Mouse (Mus musculus) lung, embryonic 14.5 days (tissue): ENCODE measurements around the gene Atf6. TPM values are rescaled to one million over a fixed set of nuclear protein-coding genes. Genes with fewer than 3 reads are reported as not detected.

Experiments
- ATAC-seq: fragments of 200-750 bp; cut with Nextera tagmentation; 2 replicates; pipeline ENCODE4 v1.8.0; 2017; ENCODE audit warnings: mild to moderate bottlenecking, moderate TSS enrichment, moderate library complexity; ENCODE audit not compliant: insufficient read depth
- DNase-seq: peaks from one replicate; pipeline ENCODE4 v3.0.0-alpha.2; 2015
- H3K27ac ChIP-seq: fragments of 300-500 bp; sonication (generic); 2 replicates; pipeline ENCODE4 v1.5.1; 2014; ENCODE audit warnings: low read depth, mild to moderate bottlenecking, moderate library complexity
- H3K27me3 ChIP-seq: fragments of 300-500 bp; sonication (generic); 2 replicates; pipeline ENCODE4 v1.6.1; 2014; ENCODE audit warnings: low read length, control low read depth; ENCODE audit not compliant: insufficient read depth
- H3K36me3 ChIP-seq: fragments of 300-500 bp; sonication (generic); 2 replicates; pipeline ENCODE4 v1.6.1; 2014; ENCODE audit warnings: control low read depth; ENCODE audit not compliant: insufficient read depth
- H3K4me1 ChIP-seq: fragments of 300-500 bp; sonication (generic); 2 replicates; pipeline ENCODE4 v1.6.1; 2014; ENCODE audit warnings: antibody characterized with exemption, control low read depth; ENCODE audit not compliant: insufficient read depth
- H3K4me2 ChIP-seq: fragments of 300-500 bp; sonication (generic); 2 replicates; pipeline ENCODE4 v1.6.1; 2014; ENCODE audit warnings: mild to moderate bottlenecking
- H3K4me3 ChIP-seq: fragments of 300-500 bp; sonication (generic); 2 replicates; pipeline ENCODE4 v1.5.1; 2014; ENCODE audit warnings: low read depth, low read length
- H3K9ac ChIP-seq: fragments of 300-500 bp; sonication (generic); 2 replicates; pipeline ENCODE4 v1.6.1; 2014
- H3K9me3 ChIP-seq: fragments of 300-500 bp; sonication (generic); 2 replicates; pipeline ENCODE4 v1.6.1; 2016; ENCODE audit warnings: low read depth, low read length, control low read depth
- CTCF ChIP-seq: IDR thresholded peaks from 2 replicates; pipeline ENCODE4 v1.5.1; 2016; ENCODE audit warnings: antibody characterized with exemption, low read depth
- WGBS: fragments of 180-500 bp; shearing (Covaris S2); extraction: QIAGEN DNeasy Blood & Tissue Kit; methylation state at CpG from one replicate; pipeline ENCODE4 v1.1.7; 2014; 5-methylcytosine and 5-hydroxymethylcytosine counted together
- polyA plus RNA-seq: library from polyadenylated mRNA; unstranded; fragments of >200 nt; fragmentation: Nextera tagmentation; extraction: Ambion mirVana; gene quantifications from 2 replicates; pipeline ENCODE4 v1.2.1, GENCODE M21; 2014

The Atf6 gene
- polyA plus RNA-seq, 1 experiment from 2014 or later, result 9.9 TPM

GRCm38 (mm10) chr1:170858872-170859271 is 8.7 kb downstream of the Atf6 start:
- no peak overlapping the region for H3K27ac ChIP-seq
- no peak overlapping the region for H3K4me3 ChIP-seq
- no peaks in the 10 kb centered on the region for H3K4me1 ChIP-seq
- no peak for TF ChIP-seq CTCF
- H3K9me3 ChIP-seq, result no peaks in the 10 kb centered on the region
- ATAC-seq, result no peak
- no peak overlapping the region for H3K4me2 ChIP-seq
- WGBS, result 65% methylated on average over 2 of the region's 2 CpGs
- H3K27me3 ChIP-seq, result no peaks in the 10 kb centered on the region
- no peaks in the 10 kb centered on the region for H3K36me3 ChIP-seq
- no peak for DNase-seq
- H3K9ac ChIP-seq, result no peak overlapping the region

- Histone ChIP-seq H3K27me3 (no peaks in the 10 kb centered on the region), H3K9me3 (no peaks in the 10 kb centered on the region), H3K9ac (no peak overlapping the region), H3K4me1 (no peaks in the 10 kb centered on the region), H3K36me3 (peaks cover 2% of the 10 kb centered on the region; the same call in 1 of the 2 replicates), H3K4me2 (no peak overlapping the region), H3K4me3 (no peak overlapping the region), H3K27ac (no peak overlapping the region)
- no peak for TF ChIP-seq CTCF
- DNase-seq, result no peak
- 84% methylated on average over 2 of the region's 2 CpGs for WGBS
- ATAC-seq, result no peak
Observed at GRCm38 (mm10) chr1:170857369-170857768, 10.2 kb downstream of the Atf6 start.

DNA sequence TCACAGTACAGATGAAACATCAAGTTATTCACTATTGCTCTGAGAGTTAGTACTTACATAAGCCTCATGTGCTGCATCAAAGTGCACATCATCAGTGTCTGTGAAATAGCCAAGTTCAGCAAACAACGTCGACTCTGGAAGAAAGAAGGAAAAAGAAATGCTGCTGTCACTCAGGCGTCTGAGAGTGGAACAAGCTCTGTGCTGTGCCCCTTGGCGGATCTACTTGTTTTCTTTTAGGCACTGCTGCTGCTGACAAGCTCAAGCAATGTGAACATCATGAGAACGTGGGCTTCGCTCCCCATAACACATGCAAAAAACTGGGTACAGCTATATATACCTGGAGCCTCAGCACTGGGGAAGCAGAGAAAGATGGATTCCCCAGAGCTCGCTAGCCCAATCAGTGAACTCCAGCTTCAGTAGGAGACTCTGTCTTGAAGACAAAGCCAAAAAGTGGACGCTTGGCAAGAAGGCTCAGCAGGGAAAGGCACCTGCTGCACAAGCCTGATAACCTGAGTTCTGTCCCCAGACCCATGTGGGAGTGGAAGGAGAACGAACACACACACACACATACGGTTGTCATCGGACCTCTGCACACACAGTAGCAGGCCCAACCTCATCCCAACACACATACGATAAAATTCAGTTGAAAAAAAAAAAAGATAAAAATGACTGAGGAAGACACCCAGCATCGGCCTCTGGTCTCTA is 12.4 kb downstream of the Atf6 start:
- no peak overlapping the region for H3K4me2 ChIP-seq
- no peaks in the 10 kb centered on the region for H3K4me1 ChIP-seq
- DNase-seq (peak; percentile 80), ATAC-seq (peak; percentile 52)
- peak overlapping the region; percentile 52; the same call in 1 of the 2 replicates for H3K27ac ChIP-seq
- WGBS, result 65% methylated on average over 13 of the region's 13 CpGs
- H3K9ac ChIP-seq, result no peak overlapping the region
- H3K36me3 ChIP-seq, result peaks cover 4% of the 10 kb centered on the region; the same call in 1 of the 2 replicates
- no peaks in the 10 kb centered on the region for H3K9me3 ChIP-seq
- H3K27me3 ChIP-seq, result no peaks in the 10 kb centered on the region
- TF ChIP-seq CTCF, result no peak
- no peak overlapping the region for H3K4me3 ChIP-seq

- no peak overlapping the region for H3K4me3 ChIP-seq
- TF ChIP-seq CTCF, result no peak
- DNase-seq (no peak), ATAC-seq (no peak)
- 97% methylated on average over 3 of the region's 3 CpGs for WGBS
- no peak overlapping the region for H3K4me2 ChIP-seq
- H3K9me3 ChIP-seq, result no peaks in the 10 kb centered on the region
- H3K27me3 ChIP-seq, result no peaks in the 10 kb centered on the region
- no peak overlapping the region for H3K27ac ChIP-seq
- H3K9ac ChIP-seq, result no peak overlapping the region
- no peaks in the 10 kb centered on the region for H3K4me1 ChIP-seq
- peaks cover 10% of the 10 kb centered on the region; the same call in 1 of the 2 replicates for H3K36me3 ChIP-seq
Observed at GRCm38 (mm10) chr1:170853604-170854003, 14.0 kb downstream of the Atf6 start.

- no peak overlapping the region for H3K4me2 ChIP-seq
- no peaks in the 10 kb centered on the region for H3K9me3 ChIP-seq
- no peaks in the 10 kb centered on the region for H3K27me3 ChIP-seq
- H3K36me3 ChIP-seq, result peaks cover 11% of the 10 kb centered on the region; the same call in 1 of the 2 replicates
- no peak overlapping the region for H3K4me3 ChIP-seq
- 71% methylated on average over 23 of the region's 23 CpGs for WGBS
- H3K27ac ChIP-seq, result no peak overlapping the region
- no peak for DNase-seq
- ATAC-seq, result no peak
- no peaks in the 10 kb centered on the region for H3K4me1 ChIP-seq
- TF ChIP-seq CTCF, result no peak
- no peak overlapping the region for H3K9ac ChIP-seq
Observed at GRCm38 (mm10) chr1:170850637-170851624, 16.6 kb downstream of the Atf6 start.

GRCm38 (mm10) chr1:170850007-170850406 is 17.6 kb downstream of the Atf6 start:
- Histone ChIP-seq H3K4me3 (no peak overlapping the region), H3K27me3 (no peaks in the 10 kb centered on the region), H3K36me3 (peaks cover 12% of the 10 kb centered on the region; the same call in 1 of the 2 replicates), H3K4me1 (no peaks in the 10 kb centered on the region), H3K9ac (no peak overlapping the region), H3K9me3 (no peaks in the 10 kb centered on the region), H3K4me2 (no peak overlapping the region), H3K27ac (no peak overlapping the region)
- DNase-seq (no peak), ATAC-seq (no peak)
- WGBS, result 86% methylated on average over 2 of the region's 2 CpGs
- TF ChIP-seq CTCF, result no peak
